Mouse (Mus musculus) intestine, embryonic 16.5 days (tissue): ENCODE results near the gene Stradb. TPM values are rescaled to one million over a fixed set of nuclear protein-coding genes. Genes with fewer than 3 reads are reported as not detected.
A peak's percentile ranks its signal among the peaks of the same experiment; 100 is the strongest.

Experiments used
- ATAC-seq: fragments of 200-750 bp; cut with Nextera tagmentation; 2 replicates; pipeline ENCODE4 v1.8.0; 2017; ENCODE audit warnings: moderate TSS enrichment, moderate library complexity
- H3K27ac ChIP-seq: fragments of 300-500 bp; sonication (generic); 2 replicates; pipeline ENCODE4 v1.5.1; 2014; ENCODE audit warnings: mild to moderate bottlenecking, low read length
- H3K27me3 ChIP-seq: fragments of 300-500 bp; sonication (generic); replicated peaks from 2 replicates; pipeline ENCODE4 v1.6.1; 2014; ENCODE audit warnings: low read length, control low read depth, mixed read lengths; ENCODE audit not compliant: control insufficient read depth, insufficient read depth
- H3K36me3 ChIP-seq: fragments of 300-500 bp; sonication (generic); 2 replicates; pipeline ENCODE4 v1.6.1; 2014; ENCODE audit warnings: low read length, control low read depth; ENCODE audit not compliant: control insufficient read depth, insufficient read depth
- H3K4me1 ChIP-seq: fragments of 300-500 bp; sonication (generic); 2 replicates; pipeline ENCODE4 v1.6.1; 2014; ENCODE audit warnings: low read length, control low read depth, mixed read lengths; ENCODE audit not compliant: control insufficient read depth, insufficient read depth
- H3K4me2 ChIP-seq: fragments of 300-500 bp; sonication (generic); 2 replicates; pipeline ENCODE4 v1.6.1; 2014; ENCODE audit warnings: low read depth, low read length, control low read depth
- H3K4me3 ChIP-seq: fragments of 300-500 bp; sonication (generic); 2 replicates; pipeline ENCODE4 v1.5.1; 2014; ENCODE audit warnings: mild to moderate bottlenecking, low read length
- H3K9ac ChIP-seq: fragments of 300-500 bp; sonication (generic); 2 replicates; pipeline ENCODE4 v1.6.1; 2014; ENCODE audit warnings: low read depth, low read length
- H3K9me3 ChIP-seq: fragments of 300-500 bp; sonication (generic); 2 replicates; pipeline ENCODE4 v1.6.1; 2016; ENCODE audit warnings: low read length, control low read depth; ENCODE audit not compliant: control insufficient read depth
- whole genome bisulfite sequencing: fragments of 180-500 bp; shearing (Covaris S2); extraction: QIAGEN DNeasy Blood & Tissue Kit; methylation state at CpG from one replicate; pipeline ENCODE4 v1.1.7; 2014; 5-methylcytosine and 5-hydroxymethylcytosine counted together
- polyA plus RNA-seq: library from polyadenylated mRNA; unstranded; fragments of >200 nt; fragmentation: Nextera tagmentation; extraction: Ambion mirVana; gene quantifications from 2 replicates; pipeline ENCODE4 v1.2.1, GENCODE M21; 2015

The Stradb gene
- polyA plus RNA-seq, 1 experiment from 2014 or later: 21.9 TPM

GRCm38 (mm10) chr1:58950899-58951648 lies 22.2 kb upstream of the Stradb start:
- peak; percentile 83 for ATAC-seq
- Histone ChIP-seq H3K36me3 (no peaks in the 10 kb centered on the region), H3K9me3 (no peaks in the 10 kb centered on the region), H3K4me1 (peaks cover 20% of the 10 kb centered on the region), H3K27ac (0 out of 2 replicates have a peak overlapping the region, but pooled peaks have one; percentile 25), H3K9ac (no peak overlapping the region), H3K4me2 (no peak overlapping the region), H3K4me3 (no peak overlapping the region), H3K27me3 (no peaks in the 10 kb centered on the region)
- WGBS: 12% methylated on average over 8 of the region's 8 CpGs

GRCm38 (mm10) chr1:58951841-58952240 lies 21.5 kb upstream of the Stradb start:
- WGBS: 64% methylated on average over 4 of the region's 4 CpGs
- Histone ChIP-seq H3K9ac (no peak overlapping the region), H3K4me1 (peaks cover 20% of the 10 kb centered on the region), H3K27ac (peak overlapping the region; percentile 34; the same call in 1 of the 2 replicates), H3K36me3 (no peaks in the 10 kb centered on the region), H3K27me3 (no peaks in the 10 kb centered on the region), H3K4me3 (no peak overlapping the region), H3K4me2 (no peak overlapping the region), H3K9me3 (no peaks in the 10 kb centered on the region)
- no peak for ATAC-seq

DNA sequence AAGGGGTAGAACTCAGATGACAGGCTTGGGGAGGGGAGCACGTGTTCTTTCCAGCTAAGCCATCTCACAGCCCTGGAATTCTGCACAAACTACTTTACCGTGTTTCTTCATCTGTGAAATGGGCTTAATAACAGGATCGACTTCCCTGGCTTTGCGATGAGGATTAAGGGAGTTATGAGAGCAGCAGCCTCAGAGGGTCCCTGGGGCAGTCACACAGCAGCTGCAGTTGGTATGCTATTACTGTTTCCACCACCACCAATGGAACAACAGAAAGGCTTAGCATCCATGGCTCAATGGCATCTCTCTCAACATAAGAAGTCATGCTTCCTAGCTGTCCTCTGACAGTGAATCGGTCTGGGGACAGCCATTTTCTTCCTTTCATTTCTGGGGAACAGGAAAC lies 20.8 kb upstream of the Stradb start:
- H3K4me3 ChIP-seq: no peak overlapping the region
- 83% methylated on average over 5 of the region's 5 CpGs for WGBS
- H3K27ac ChIP-seq: 0 out of 2 replicates have a peak overlapping the region, but pooled peaks have one; percentile 34

GRCm38 (mm10) chr1:58952997-58953396 lies 20.3 kb upstream of the Stradb start:
- Histone ChIP-seq H3K9ac (no peak overlapping the region), H3K4me2 (no peak overlapping the region), H3K27me3 (no peaks in the 10 kb centered on the region), H3K36me3 (no peaks in the 10 kb centered on the region), H3K4me1 (peaks cover 23% of the 10 kb centered on the region), H3K27ac (no peak overlapping the region), H3K4me3 (no peak overlapping the region), H3K9me3 (no peaks in the 10 kb centered on the region)
- no peak for ATAC-seq
- WGBS: 46% methylated on average over 4 of the region's 4 CpGs

More for the DNA sequence above, 20.8 kb upstream of the Stradb start:
- H3K4me1 ChIP-seq: peaks cover 20% of the 10 kb centered on the region
- H3K9ac ChIP-seq: no peak overlapping the region
- H3K9me3 ChIP-seq: no peaks in the 10 kb centered on the region
- H3K4me2 ChIP-seq: no peak overlapping the region
- no peak for ATAC-seq
- H3K36me3 ChIP-seq: no peaks in the 10 kb centered on the region
- no peaks in the 10 kb centered on the region for H3K27me3 ChIP-seq

DNA sequence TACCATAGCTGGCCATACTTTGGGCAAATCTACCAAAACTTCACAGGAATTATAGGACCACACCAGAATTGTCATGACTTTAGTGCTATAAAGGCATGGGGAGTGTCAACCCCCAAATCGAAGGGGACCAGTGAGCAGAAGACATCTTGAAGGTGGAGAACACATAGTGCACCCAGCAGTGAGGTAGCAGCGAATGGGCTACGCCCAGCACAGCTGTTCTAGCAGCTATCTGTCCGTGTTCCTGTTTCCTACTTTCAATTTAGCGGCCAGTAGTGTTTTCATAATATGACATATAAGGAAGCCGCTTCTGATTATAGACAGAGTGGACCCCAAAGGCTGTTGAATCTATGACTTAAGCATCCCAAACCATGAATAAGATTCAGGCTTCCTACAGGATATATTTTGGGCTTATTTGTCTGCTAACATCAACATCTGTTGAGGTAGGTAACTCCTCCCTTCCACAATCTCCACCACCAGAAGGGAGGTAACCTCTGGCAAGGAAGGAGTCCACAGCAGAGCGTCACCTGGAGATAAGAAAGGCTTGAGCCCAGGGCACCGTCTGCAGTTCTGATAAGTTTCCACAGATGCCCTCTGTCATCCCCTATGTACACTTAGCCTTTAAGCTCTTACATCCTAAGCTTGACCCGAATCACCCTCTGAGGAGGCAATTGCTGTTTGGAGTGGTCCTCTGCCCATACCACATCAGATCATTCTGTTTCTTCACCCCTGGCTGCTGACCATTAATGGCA lies 19.5 kb upstream of the Stradb start:
- no peak overlapping the region for H3K9ac ChIP-seq
- H3K27ac ChIP-seq: no peak overlapping the region
- ATAC-seq: peak; percentile 76
- WGBS: 75% methylated on average over 9 of the region's 9 CpGs
- peaks cover 23% of the 10 kb centered on the region for H3K4me1 ChIP-seq
- H3K27me3 ChIP-seq: no peaks in the 10 kb centered on the region
- no peak overlapping the region for H3K4me3 ChIP-seq
- H3K36me3 ChIP-seq: no peaks in the 10 kb centered on the region
- H3K4me2 ChIP-seq: no peak overlapping the region
- H3K9me3 ChIP-seq: no peaks in the 10 kb centered on the region

GRCm38 (mm10) chr1:58954578-58955410 lies 18.5 kb upstream of the Stradb start:
- H3K4me3 ChIP-seq: no peak overlapping the region
- no peak for ATAC-seq
- H3K9me3 ChIP-seq: no peaks in the 10 kb centered on the region
- H3K36me3 ChIP-seq: no peaks in the 10 kb centered on the region
- H3K27ac ChIP-seq: no peak overlapping the region
- H3K4me2 ChIP-seq: no peak overlapping the region
- WGBS: 84% methylated on average over 8 of the region's 8 CpGs
- peaks cover 23% of the 10 kb centered on the region for H3K4me1 ChIP-seq
- H3K27me3 ChIP-seq: no peaks in the 10 kb centered on the region
- no peak overlapping the region for H3K9ac ChIP-seq

GRCm38 (mm10) chr1:58955716-58956115 lies 17.6 kb upstream of the Stradb start:
- Histone ChIP-seq H3K4me2 (no peak overlapping the region), H3K4me1 (peaks cover 20% of the 10 kb centered on the region), H3K27ac (no peak overlapping the region), H3K4me3 (no peak overlapping the region), H3K9me3 (no peaks in the 10 kb centered on the region), H3K36me3 (no peaks in the 10 kb centered on the region), H3K27me3 (no peaks in the 10 kb centered on the region), H3K9ac (no peak overlapping the region)
- no peak for ATAC-seq
- 77% methylated on average over 3 of the region's 3 CpGs for WGBS

- no peak overlapping the region for H3K4me3 ChIP-seq
- no peak overlapping the region for H3K27ac ChIP-seq
- ATAC-seq: no peak
- H3K27me3 ChIP-seq: no peaks in the 10 kb centered on the region
- no peak overlapping the region for H3K4me2 ChIP-seq
- H3K4me1 ChIP-seq: peaks cover 17% of the 10 kb centered on the region
- H3K36me3 ChIP-seq: no peaks in the 10 kb centered on the region
- no peak overlapping the region for H3K9ac ChIP-seq
- no peaks in the 10 kb centered on the region for H3K9me3 ChIP-seq
- 74% methylated on average over 9 of the region's 9 CpGs for WGBS
Observed at GRCm38 (mm10) chr1:58956229-58956628, 17.1 kb upstream of the Stradb start.

DNA sequence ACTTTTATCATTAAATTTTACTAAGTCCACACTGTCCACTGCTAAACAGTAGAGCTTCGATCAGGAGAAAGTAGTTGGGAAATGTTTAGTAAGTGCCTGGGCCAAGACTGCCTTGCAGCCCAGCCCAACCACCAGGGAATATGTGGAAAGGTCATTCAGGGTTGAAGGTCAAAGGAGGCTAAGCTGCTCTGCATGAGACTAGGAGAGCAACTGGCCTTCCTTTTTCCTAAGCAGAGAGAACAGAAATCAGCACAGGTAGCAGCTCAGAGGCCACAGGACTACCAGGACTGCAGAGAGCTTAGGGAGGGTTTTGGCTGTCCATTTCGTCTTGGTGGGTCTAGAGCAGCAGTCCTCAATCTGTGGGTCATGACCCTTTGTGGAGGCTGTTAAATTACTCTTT lies 15.4 kb upstream of the Stradb start:
- H3K4me3 ChIP-seq: no peak overlapping the region
- no peaks in the 10 kb centered on the region for H3K36me3 ChIP-seq
- H3K4me1 ChIP-seq: peaks cover 5% of the 10 kb centered on the region
- H3K27ac ChIP-seq: no peak overlapping the region
- 45% methylated on average over 2 of the region's 2 CpGs for WGBS
- H3K27me3 ChIP-seq: no peaks in the 10 kb centered on the region
- no peaks in the 10 kb centered on the region for H3K9me3 ChIP-seq
- no peak for ATAC-seq
- H3K4me2 ChIP-seq: no peak overlapping the region
- no peak overlapping the region for H3K9ac ChIP-seq
